Mouse (Mus musculus) lung, postnatal 0 days (tissue): Measurements from ENCODE around the gene Glrb. TPM values are rescaled to one million over a fixed set of nuclear protein-coding genes. Genes with fewer than 3 reads are reported as not detected.

Experiments
- ATAC-seq: fragments of 200-750 bp; cut with Nextera tagmentation; 2 replicates; pipeline ENCODE4 v1.8.0; 2017; ENCODE audit warnings: moderate library complexity
- DNase-seq: peaks from one replicate; pipeline ENCODE4 v3.0.0-alpha.2; 2016; ENCODE audit warnings: low spot score
- H3K27ac ChIP-seq: fragments of 300-500 bp; sonication (generic); 2 replicates; pipeline ENCODE4 v1.5.1; 2014; ENCODE audit warnings: antibody characterized with exemption, mild to moderate bottlenecking, low read length, mixed read lengths
- H3K27me3 ChIP-seq: fragments of 300-500 bp; sonication (generic); replicated peaks from 2 replicates; pipeline ENCODE4 v1.6.1; 2014; ENCODE audit warnings: low read length, mixed read lengths; ENCODE audit not compliant: insufficient read depth
- H3K36me3 ChIP-seq: fragments of 300-500 bp; sonication (generic); 2 replicates; pipeline ENCODE4 v1.6.1; 2014; ENCODE audit warnings: low read length, mixed read lengths; ENCODE audit not compliant: insufficient read depth
- H3K4me1 ChIP-seq: fragments of 300-500 bp; sonication (generic); 2 replicates; pipeline ENCODE4 v1.6.1; 2014; ENCODE audit warnings: antibody characterized with exemption, low read depth, low read length, mixed read lengths; ENCODE audit not compliant: insufficient read depth
- H3K4me2 ChIP-seq: fragments of 300-500 bp; sonication (generic); replicated peaks from 2 replicates; pipeline ENCODE4 v1.6.1; 2014; ENCODE audit warnings: low read depth, mild to moderate bottlenecking, low read length, moderate library complexity, mixed read lengths
- H3K4me3 ChIP-seq: fragments of 300-500 bp; sonication (generic); 2 replicates; pipeline ENCODE4 v1.5.1; 2014; ENCODE audit warnings: low read depth, low read length
- H3K9ac ChIP-seq: fragments of 300-500 bp; sonication (generic); replicated peaks from 2 replicates; pipeline ENCODE4 v1.6.1; 2014; ENCODE audit warnings: low read depth, mild to moderate bottlenecking
- H3K9me3 ChIP-seq: fragments of 300-500 bp; sonication (generic); 2 replicates; pipeline ENCODE4 v1.6.1; 2016; ENCODE audit warnings: low read length, mixed read lengths
- CTCF ChIP-seq: IDR thresholded peaks from 2 replicates; pipeline ENCODE4 v1.5.1; 2016; ENCODE audit warnings: antibody characterized with exemption, mild to moderate bottlenecking
- EP300 ChIP-seq: IDR thresholded peaks from 2 replicates; pipeline ENCODE4 v1.6.1; 2016; ENCODE audit warnings: antibody characterized with exemption, mild to moderate bottlenecking, control low read depth
- WGBS: fragments of 180-500 bp; shearing (Covaris S2); extraction: QIAGEN DNeasy Blood & Tissue Kit; methylation state at CpG from one replicate; pipeline ENCODE4 v1.1.7; 2014; 5-methylcytosine and 5-hydroxymethylcytosine counted together
- polyA plus RNA-seq: library from polyadenylated mRNA; unstranded; fragments of >200 nt; fragmentation: Nextera tagmentation; extraction: Ambion mirVana; gene quantifications from 2 replicates; pipeline ENCODE4 v1.2.1, GENCODE M21; 2015

The Glrb gene
- 0.23 and 0.39 TPM in 2 replicates for polyA plus RNA-seq

DNA sequence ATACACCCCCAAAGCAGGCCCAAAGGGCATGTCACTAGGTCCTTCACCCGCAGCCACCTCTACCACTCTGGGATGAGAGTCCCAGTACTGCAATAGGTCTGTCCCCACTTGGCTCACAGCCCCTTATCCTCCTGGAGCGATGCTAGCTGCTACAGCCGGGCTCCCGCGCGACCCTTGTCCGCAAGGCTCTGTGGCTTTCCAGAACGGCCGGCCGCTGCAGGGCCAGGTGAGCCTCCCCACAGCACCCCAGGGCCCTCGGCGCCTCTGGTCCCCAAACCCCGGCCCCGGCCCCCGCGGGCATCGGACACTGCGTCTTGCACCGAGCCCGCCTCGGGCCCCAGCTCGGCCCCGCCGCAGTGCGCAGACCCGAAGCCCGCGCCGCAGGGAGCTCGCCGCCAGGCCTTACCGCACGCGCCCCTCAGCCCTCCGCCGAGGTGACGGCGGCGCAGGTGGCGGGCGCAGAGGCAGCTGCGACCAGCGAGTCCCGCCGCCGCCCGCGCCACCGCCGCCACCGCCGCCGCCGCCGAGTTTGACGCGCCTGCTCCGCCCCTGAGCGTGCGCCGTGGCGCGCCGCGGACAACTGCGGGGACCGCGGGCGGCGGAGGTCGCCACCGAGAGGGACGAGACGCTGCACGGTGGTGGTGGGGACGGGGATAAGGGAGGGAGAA, at the start of gene Glrb:
TSS of gene Glrb (minus strand) at position 550 of the 668 bp plus-strand sequence.
- WGBS = 1% methylated on average over 49 of the region's 76 CpGs
- Histone ChIP-seq H3K27ac (no peak within 1 kb of the TSS), H3K4me2 (peak within 1 kb of the TSS; percentile 87), H3K4me3 (peak within 1 kb of the TSS; percentile 42), H3K27me3 (no peaks in the 10 kb centered on the region; the same call in 1 of the 2 replicates), H3K4me1 (no peaks in the 10 kb centered on the region), H3K36me3 (no peaks in the 10 kb centered on the region), H3K9me3 (no peaks in the 10 kb centered on the region), H3K9ac (0 out of 2 replicates have a peak within 1 kb of the TSS, but pooled peaks have one; percentile 5)
- no peak for TF ChIP-seq CTCF
- no peak for TF ChIP-seq EP300
- ATAC-seq = peak; percentile 48
- DNase-seq = peak; percentile 16

DNA sequence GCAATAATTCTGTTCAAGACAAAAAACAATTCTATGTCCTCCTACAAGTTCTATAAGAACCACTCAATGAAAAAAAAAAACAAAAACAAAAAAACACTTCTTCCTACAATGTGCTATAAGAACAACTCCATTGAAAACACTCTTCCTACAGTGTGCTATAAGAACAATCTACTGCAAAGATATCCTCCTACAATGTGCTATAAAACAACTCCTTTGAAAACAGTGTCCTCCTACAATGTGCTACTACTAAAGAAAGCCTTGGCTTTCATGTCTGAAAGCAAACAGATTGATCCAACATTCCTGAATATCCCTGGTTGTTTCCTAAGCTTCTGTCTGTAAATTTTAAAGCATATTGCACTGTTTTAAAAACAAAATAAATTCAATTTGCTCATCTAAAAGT, 46.5 kb upstream of the Glrb start:
- ATAC-seq (no peak), DNase-seq (no peak)
- H3K36me3 ChIP-seq = no peaks in the 10 kb centered on the region
- H3K9me3 ChIP-seq = no peaks in the 10 kb centered on the region
- H3K4me1 ChIP-seq = no peaks in the 10 kb centered on the region
- no peak overlapping the region for H3K27ac ChIP-seq
- TF ChIP-seq CTCF (no peak), EP300 (no peak)
- no peak overlapping the region for H3K9ac ChIP-seq
- H3K4me3 ChIP-seq = no peak overlapping the region
- H3K4me2 ChIP-seq = no peak overlapping the region
- no peaks in the 10 kb centered on the region for H3K27me3 ChIP-seq

DNA sequence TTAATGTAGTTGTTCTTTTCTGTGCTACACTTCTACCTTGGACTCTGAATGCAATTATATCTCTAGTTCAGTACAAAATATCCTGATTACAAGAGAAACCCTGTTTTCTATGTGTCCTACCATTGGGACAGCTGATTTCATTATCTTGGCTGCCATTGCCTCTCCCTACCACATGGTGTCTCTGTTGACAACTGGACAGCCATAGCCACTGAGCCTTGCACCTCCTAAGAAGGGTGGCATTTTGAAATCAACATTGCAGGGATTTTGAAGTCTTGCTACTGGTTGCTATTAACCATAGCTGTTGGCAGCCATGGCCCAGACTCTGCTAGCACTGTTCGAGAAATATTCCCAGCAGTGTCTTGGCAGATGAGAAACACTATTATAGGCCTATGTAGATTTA, 45.1 kb upstream of the Glrb start:
- Histone ChIP-seq H3K27ac (no peak overlapping the region), H3K9me3 (no peaks in the 10 kb centered on the region), H3K4me1 (no peaks in the 10 kb centered on the region), H3K36me3 (no peaks in the 10 kb centered on the region), H3K27me3 (no peaks in the 10 kb centered on the region), H3K9ac (no peak overlapping the region), H3K4me3 (no peak overlapping the region), H3K4me2 (no peak overlapping the region)
- WGBS = 19% methylated on average over 1 of the region's 1 CpGs
- peak; percentile 53 for ATAC-seq
- peak; percentile 94 for TF ChIP-seq CTCF
- no peak for TF ChIP-seq EP300
- peak; percentile 68 for DNase-seq

DNA sequence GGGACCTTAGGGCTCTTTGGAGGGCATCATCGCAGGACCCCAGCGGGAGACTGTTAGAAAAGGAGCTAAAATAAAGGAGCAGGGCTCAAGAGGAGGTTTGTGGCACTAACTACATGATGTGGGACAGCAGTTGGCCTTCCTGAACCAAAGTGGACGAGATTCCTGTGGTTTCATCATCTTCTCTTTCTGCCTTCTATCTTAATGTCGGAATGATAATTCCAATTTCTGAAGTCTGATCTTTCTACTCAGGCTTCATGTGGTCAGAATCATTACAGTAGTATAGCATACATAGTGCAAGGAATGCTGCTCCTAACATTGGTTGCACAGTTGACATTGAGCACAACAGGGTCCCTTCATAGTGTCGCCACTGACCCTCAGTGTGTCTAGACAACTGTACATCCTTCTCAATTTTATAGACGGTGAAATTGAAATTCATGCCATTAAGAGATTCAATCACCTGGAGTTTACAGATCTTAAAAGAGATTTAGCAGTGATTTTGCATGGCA, 372 bp upstream of the Glrb start:
- Histone ChIP-seq H3K27ac (no peak overlapping the region), H3K4me3 (peak overlapping the region; percentile 42), H3K4me2 (peak overlapping the region; percentile 87), H3K36me3 (no peaks in the 10 kb centered on the region), H3K27me3 (no peaks in the 10 kb centered on the region; the same call in 1 of the 2 replicates), H3K4me1 (no peaks in the 10 kb centered on the region), H3K9me3 (no peaks in the 10 kb centered on the region), H3K9ac (no peak overlapping the region)
- TF ChIP-seq EP300 (no peak), CTCF (no peak)
- WGBS = 27% methylated on average over 6 of the region's 6 CpGs
- DNase-seq = no peak
- no peak for ATAC-seq

DNA sequence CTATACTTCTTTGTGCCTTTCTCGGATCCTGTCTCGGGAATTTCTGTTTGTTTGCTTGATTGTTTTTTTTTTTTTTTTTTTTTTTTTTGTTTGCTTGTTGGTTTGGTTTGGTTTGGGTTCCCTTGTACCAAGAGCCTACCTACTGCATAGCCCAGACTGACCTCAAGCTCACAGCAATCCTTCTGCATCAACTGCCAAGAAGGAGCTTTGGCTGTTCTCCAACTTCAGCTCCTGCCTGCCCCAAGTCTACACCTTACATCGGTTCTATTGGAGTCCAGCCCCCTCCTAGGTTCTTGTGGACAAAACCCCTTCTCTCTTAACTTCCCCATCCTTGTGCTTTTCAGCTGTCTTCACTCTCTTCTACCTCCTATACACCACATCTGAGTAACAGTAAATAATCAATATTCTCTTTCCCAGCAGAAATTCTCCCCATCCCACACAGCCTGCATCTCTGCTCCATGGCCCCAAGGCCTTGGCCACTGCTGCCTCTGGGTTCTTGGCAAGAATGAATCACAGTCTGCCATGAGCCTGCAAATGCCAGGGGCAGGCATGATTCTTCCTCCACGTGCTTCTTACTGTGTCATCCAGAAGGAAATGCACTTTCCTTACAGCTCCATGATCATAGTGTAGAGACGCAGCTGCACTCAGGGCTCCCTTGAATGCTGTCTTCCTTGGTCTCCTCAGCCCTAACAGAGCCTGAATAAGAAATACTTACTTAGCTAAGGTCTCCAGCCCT, 18.5 kb downstream of the Glrb start:
- H3K36me3 ChIP-seq = no peaks in the 10 kb centered on the region
- 67% methylated on average over 5 of the region's 5 CpGs for WGBS
- ATAC-seq = no peak

DNA sequence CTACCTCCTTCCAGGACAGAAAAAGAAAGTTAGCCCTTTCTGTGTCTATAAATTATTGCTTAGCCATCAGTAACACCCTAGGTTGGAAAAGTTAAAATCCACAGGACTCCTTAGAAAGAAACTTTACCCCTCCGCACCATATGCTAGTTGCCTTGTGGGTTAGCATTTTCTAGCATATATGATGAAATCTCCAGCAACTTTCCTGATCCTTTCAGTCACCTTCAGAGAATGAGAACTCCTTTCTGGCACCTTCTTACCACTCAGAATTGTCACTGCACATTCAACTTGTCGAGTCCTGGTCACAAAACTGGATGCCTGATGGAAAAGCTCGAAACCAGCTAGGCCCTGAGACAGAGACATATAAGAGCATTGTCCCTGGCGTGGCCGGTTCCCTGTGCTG, 19.1 kb downstream of the Glrb start:
- Histone ChIP-seq H3K27me3 (no peaks in the 10 kb centered on the region), H3K4me1 (no peaks in the 10 kb centered on the region), H3K36me3 (no peaks in the 10 kb centered on the region), H3K9ac (no peak overlapping the region), H3K9me3 (no peaks in the 10 kb centered on the region), H3K27ac (no peak overlapping the region), H3K4me2 (no peak overlapping the region), H3K4me3 (no peak overlapping the region)
- WGBS = 87% methylated on average over 5 of the region's 5 CpGs
- no peak for DNase-seq
- ATAC-seq = no peak
- no peak for TF ChIP-seq CTCF
- TF ChIP-seq EP300 = no peak

More for the DNA sequence above, 18.5 kb downstream of the Glrb start:
- Histone ChIP-seq H3K4me2 (no peak overlapping the region), H3K9ac (no peak overlapping the region), H3K9me3 (no peaks in the 10 kb centered on the region), H3K27me3 (no peaks in the 10 kb centered on the region), H3K4me3 (no peak overlapping the region), H3K4me1 (no peaks in the 10 kb centered on the region), H3K27ac (no peak overlapping the region)
- TF ChIP-seq EP300 (no peak), CTCF (no peak)
- no peak for DNase-seq
